Mouse (Mus musculus): Measurements from ENCODE around the gene Gstm5. TPM values are rescaled to one million over a fixed set of nuclear protein-coding genes. Genes with fewer than 3 reads are reported as not detected.

Gstm5 gene
- polyA plus RNA-seq (2015; fragmentation: Nextera tagmentation; extraction: Ambion mirVana): 225 and 239 TPM in 2 replicates

DNA sequence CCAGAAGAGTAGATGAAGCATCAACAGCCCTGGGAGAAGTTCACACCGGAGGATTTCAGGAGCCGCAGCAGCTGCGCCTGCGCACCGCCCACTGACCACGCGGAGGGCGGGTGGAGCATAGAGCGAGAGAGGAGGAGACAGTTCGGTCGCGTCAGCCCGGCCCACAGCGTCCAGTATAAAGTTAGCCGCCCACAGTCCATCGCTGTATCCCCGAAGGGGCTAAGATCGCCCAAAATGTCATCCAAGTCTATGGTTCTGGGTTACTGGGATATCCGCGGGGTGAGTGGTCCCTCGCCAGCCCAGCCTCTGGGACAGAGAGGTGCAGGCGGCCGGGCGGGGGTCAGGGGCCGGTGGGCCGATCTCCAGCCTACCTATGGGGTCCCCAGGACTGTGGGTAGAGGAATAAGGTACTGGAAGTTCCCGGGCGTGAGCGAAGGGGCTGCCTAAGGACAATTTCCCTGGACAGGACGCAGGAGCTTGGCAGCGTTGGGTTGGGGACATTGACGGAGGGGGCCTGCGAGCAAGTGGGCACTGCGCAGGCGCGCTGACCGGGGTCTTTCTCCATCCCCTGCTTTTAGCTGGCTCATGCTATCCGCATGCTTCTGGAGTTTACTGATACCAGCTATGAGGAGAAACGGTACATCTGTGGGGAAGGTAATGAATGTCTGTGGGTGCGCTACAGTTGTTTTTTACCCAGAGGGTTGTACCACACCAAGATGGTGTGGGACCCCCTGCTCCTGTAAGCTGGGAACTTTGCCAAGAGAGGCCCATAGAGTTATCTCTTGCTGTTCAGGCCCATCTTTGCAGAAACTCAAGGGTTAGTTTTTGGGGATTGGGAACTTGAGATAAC is at the start of gene Gstm5:
TSS of gene Gstm5 (plus strand) at position 102 of the 850 bp plus-strand sequence.
- Histone ChIP-seq H3K9ac (ENCODE audit: low read depth, low read length) (peak within 1 kb of the TSS; percentile 91), H3K4me2 (ENCODE audit: low read length) (peak within 1 kb of the TSS; percentile 81), H3K36me3 (ENCODE audit: control insufficient read depth, insufficient read depth, low read length) (peaks cover 16% of the 10 kb centered on the region), H3K4me1 (ENCODE audit: control insufficient read depth, insufficient read depth, low read length) (peaks cover 7% of the 10 kb centered on the region), H3K9me3 (replicated peaks; ENCODE audit: control insufficient read depth, low read length, poor library complexity, severe bottlenecking) (no peaks in the 10 kb centered on the region), H3K27me3 (ENCODE audit: control insufficient read depth, insufficient read depth, low read depth, low read length) (no peaks in the 10 kb centered on the region), H3K27ac (ENCODE audit: low read length) (peak within 1 kb of the TSS; percentile 85), H3K4me3 (ENCODE audit: low read depth, low read length) (peak within 1 kb of the TSS; percentile 87)
- ATAC-seq: peak; percentile 97
- WGBS: 4% methylated on average over 40 of the region's 40 CpGs

DNA sequence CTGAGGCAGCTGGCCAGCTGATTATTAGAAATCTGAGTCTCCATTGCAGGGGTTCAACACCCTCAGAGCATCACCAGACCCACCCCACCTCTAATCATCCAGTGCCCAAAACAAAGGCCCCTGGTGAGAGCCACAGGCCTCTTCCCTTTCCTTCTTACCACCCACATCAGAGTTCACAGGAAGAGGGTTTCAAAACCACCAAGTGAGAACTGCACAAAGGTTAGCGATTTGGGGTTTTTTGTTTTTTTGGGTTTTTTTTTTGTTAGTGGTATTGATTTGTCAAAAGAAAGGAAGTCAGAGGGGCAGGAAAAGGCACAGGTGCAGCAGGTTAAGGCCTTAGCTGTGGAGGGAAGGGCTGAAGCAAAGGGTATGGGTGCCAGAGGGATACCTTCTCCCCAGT is 49.4 kb upstream of the Gstm5 start:
- Histone ChIP-seq H3K27ac (ENCODE audit: low read length) (no peak overlapping the region), H3K36me3 (ENCODE audit: control insufficient read depth, insufficient read depth, low read length) (no peaks in the 10 kb centered on the region)

DNA sequence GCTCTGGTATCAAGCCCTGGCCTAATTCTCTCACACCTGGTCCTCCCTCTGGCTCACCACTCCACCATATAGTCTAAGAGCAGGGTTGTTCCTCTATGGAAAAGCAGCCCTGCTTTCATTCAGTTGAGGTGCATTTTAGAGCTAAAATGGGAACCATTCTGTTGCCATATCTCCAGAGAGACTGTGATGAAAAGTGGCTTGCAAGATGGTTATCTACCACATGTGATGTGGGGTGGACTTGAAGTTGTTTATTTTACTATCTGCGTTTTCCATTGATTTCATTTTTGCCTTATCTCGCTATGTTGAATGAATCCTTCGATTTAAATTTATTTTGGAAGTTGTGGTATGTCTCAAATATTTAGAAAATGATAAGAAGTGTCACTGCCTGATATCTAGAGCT is 48.8 kb upstream of the Gstm5 start:
- Histone ChIP-seq H3K4me2 (ENCODE audit: low read length) (no peak overlapping the region), H3K27me3 (ENCODE audit: control insufficient read depth, insufficient read depth, low read depth, low read length) (no peaks in the 10 kb centered on the region), H3K27ac (ENCODE audit: low read length) (no peak overlapping the region), H3K36me3 (ENCODE audit: control insufficient read depth, insufficient read depth, low read length) (no peaks in the 10 kb centered on the region), H3K9me3 (replicated peaks; ENCODE audit: control insufficient read depth, low read length, poor library complexity, severe bottlenecking) (no peaks in the 10 kb centered on the region), H3K4me3 (ENCODE audit: low read depth, low read length) (no peak overlapping the region), H3K9ac (ENCODE audit: low read depth, low read length) (no peak overlapping the region), H3K4me1 (ENCODE audit: control insufficient read depth, insufficient read depth, low read length) (peaks cover 24% of the 10 kb centered on the region)
- WGBS: 90% methylated on average over 3 of the region's 3 CpGs
- no peak for ATAC-seq

More for the DNA sequence above, 49.4 kb upstream of the Gstm5 start:
- no peaks in the 10 kb centered on the region for H3K27me3 ChIP-seq (ENCODE audit: control insufficient read depth, insufficient read depth, low read depth, low read length)
- H3K4me1 ChIP-seq (ENCODE audit: control insufficient read depth, insufficient read depth, low read length): peaks cover 24% of the 10 kb centered on the region
- H3K9me3 ChIP-seq (replicated peaks; ENCODE audit: control insufficient read depth, low read length, poor library complexity, severe bottlenecking): no peaks in the 10 kb centered on the region
- ATAC-seq: no peak
- no peak overlapping the region for H3K4me3 ChIP-seq (ENCODE audit: low read depth, low read length)
- no peak overlapping the region for H3K4me2 ChIP-seq (ENCODE audit: low read length)
- H3K9ac ChIP-seq (ENCODE audit: low read depth, low read length): no peak overlapping the region
- WGBS: 77% methylated on average over 1 of the region's 1 CpGs

DNA sequence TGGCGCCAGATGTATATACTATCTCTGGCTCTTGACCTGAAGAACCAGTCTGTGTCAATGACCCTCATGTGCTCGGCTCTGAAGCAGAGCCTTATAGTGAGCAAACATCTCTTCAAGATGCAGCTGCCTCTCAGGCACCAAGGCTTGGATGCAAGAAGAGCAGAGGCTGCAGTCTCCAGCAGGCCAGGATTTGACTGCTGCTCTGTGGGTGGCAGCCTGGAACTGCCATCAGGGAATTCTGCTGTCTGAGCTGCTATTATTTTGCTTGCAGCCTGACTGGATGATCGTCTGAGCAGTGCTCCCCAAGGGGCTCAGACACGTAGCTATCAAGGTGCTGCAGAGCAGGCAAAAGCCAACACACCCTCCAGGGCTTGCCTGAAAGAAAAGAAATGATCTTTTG is 47.5 kb upstream of the Gstm5 start:
- no peaks in the 10 kb centered on the region for H3K9me3 ChIP-seq (replicated peaks; ENCODE audit: control insufficient read depth, low read length, poor library complexity, severe bottlenecking)
- no peak overlapping the region for H3K9ac ChIP-seq (ENCODE audit: low read depth, low read length)
- H3K4me1 ChIP-seq (ENCODE audit: control insufficient read depth, insufficient read depth, low read length): peaks cover 24% of the 10 kb centered on the region
- no peak overlapping the region for H3K27ac ChIP-seq (ENCODE audit: low read length)
- no peaks in the 10 kb centered on the region for H3K36me3 ChIP-seq (ENCODE audit: control insufficient read depth, insufficient read depth, low read length)
- ATAC-seq: no peak
- no peak overlapping the region for H3K4me3 ChIP-seq (ENCODE audit: low read depth, low read length)
- WGBS: 39% methylated on average over 4 of the region's 4 CpGs
- no peak overlapping the region for H3K4me2 ChIP-seq (ENCODE audit: low read length)
- no peaks in the 10 kb centered on the region for H3K27me3 ChIP-seq (ENCODE audit: control insufficient read depth, insufficient read depth, low read depth, low read length)

DNA sequence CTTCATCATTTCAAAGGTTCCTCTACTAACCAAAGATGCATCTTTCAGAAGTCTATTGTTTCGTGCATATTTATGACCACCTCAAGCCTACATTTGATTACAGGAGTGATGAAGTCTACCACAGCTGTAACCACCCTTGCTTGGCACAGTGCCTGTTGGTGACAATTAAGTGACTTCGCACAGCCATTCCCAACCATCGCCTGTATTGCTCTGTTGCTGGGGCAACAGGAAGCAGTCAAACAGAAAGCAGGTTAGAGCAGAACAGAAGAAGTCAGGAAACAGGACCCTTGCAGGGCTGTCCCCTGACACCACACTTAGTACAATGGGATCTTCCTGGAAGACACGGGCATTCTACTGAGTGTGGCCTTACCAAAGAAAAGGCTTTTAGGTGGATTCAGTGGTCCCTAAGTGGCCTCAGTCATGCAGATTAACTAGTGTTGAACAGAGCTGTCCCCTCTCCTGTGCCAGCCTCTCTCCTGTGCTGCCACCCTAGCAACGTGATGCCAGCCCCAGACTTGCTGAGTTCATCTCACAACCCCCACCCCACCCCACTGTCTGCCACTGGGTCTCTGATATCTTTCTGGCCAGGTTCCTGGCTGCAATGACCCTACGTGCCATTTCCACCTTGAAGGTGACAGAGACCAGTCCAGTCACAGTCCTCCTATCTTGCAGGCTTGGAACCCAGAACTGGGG is 46.5 kb upstream of the Gstm5 start:
- Histone ChIP-seq H3K4me2 (ENCODE audit: low read length) (no peak overlapping the region), H3K9ac (ENCODE audit: low read depth, low read length) (no peak overlapping the region), H3K36me3 (ENCODE audit: control insufficient read depth, insufficient read depth, low read length) (no peaks in the 10 kb centered on the region), H3K9me3 (replicated peaks; ENCODE audit: control insufficient read depth, low read length, poor library complexity, severe bottlenecking) (no peaks in the 10 kb centered on the region), H3K4me1 (ENCODE audit: control insufficient read depth, insufficient read depth, low read length) (peaks cover 22% of the 10 kb centered on the region), H3K27me3 (ENCODE audit: control insufficient read depth, insufficient read depth, low read depth, low read length) (no peaks in the 10 kb centered on the region), H3K4me3 (ENCODE audit: low read depth, low read length) (no peak overlapping the region), H3K27ac (ENCODE audit: low read length) (no peak overlapping the region)
- 53% methylated on average over 6 of the region's 6 CpGs for WGBS
- ATAC-seq: no peak

DNA sequence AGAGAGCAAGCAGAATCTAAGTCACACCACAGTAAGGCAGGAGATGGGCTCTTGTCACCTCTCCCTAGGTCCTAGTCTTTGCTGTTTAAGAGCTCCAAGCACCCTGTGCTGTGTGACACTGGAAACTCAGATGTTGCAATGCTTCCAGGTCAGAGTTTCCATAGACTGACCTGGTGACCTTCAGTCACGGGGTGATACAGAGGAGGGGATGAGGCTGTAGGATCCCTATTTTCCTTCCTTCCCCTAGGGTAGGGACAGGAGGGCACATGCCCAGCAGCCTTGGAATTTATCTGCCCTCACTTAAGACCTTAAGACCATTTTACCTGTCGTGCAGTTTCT is 46.0 kb upstream of the Gstm5 start:
- ATAC-seq: no peak
- H3K4me2 ChIP-seq (ENCODE audit: low read length): no peak overlapping the region
- H3K4me1 ChIP-seq (ENCODE audit: control insufficient read depth, insufficient read depth, low read length): peaks cover 21% of the 10 kb centered on the region
- H3K27ac ChIP-seq (ENCODE audit: low read length): no peak overlapping the region
- H3K27me3 ChIP-seq (ENCODE audit: control insufficient read depth, insufficient read depth, low read depth, low read length): no peaks in the 10 kb centered on the region
- H3K9me3 ChIP-seq (replicated peaks; ENCODE audit: control insufficient read depth, low read length, poor library complexity, severe bottlenecking): no peaks in the 10 kb centered on the region
- no peak overlapping the region for H3K9ac ChIP-seq (ENCODE audit: low read depth, low read length)
- no peaks in the 10 kb centered on the region for H3K36me3 ChIP-seq (ENCODE audit: control insufficient read depth, insufficient read depth, low read length)
- no peak overlapping the region for H3K4me3 ChIP-seq (ENCODE audit: low read depth, low read length)
- 88% methylated on average over 2 of the region's 2 CpGs for WGBS

DNA sequence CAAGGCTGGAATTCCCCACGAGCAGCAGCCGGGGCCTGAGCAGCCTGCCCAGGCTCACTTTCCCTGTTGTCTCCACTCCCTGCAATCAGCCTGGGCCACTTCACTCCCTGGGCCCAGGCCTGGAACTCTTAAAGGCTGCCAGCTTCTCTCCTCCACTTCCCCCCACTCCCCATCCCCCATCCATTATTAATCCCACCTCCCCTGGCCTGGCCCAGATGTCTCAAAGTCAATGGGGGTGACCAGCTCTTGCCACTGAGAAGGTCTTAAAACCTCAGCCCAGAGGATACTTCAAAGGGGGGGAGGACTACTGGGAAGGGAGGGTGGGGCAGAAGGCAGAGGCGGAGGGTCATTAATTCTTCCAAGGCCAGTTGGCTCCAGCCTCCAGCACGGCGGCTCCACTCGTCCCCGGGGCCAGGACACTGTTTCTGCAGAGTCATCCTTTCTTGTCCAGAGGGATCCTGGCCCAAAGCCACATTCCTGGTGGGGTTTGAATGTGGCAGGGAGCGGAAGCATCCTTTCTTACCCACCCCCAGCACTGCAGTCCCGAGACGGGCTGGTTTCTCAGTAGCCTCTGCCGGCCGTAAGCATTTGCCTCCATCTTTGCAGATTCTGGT is 45.1 kb upstream of the Gstm5 start:
- Histone ChIP-seq H3K4me1 (ENCODE audit: control insufficient read depth, insufficient read depth, low read length) (peaks cover 21% of the 10 kb centered on the region), H3K9me3 (replicated peaks; ENCODE audit: control insufficient read depth, low read length, poor library complexity, severe bottlenecking) (no peaks in the 10 kb centered on the region), H3K27me3 (ENCODE audit: control insufficient read depth, insufficient read depth, low read depth, low read length) (no peaks in the 10 kb centered on the region), H3K36me3 (ENCODE audit: control insufficient read depth, insufficient read depth, low read length) (no peaks in the 10 kb centered on the region), H3K27ac (ENCODE audit: low read length) (no peak overlapping the region), H3K4me2 (ENCODE audit: low read length) (0 out of 2 replicates have a peak overlapping the region, but pooled peaks have one; percentile 8), H3K9ac (ENCODE audit: low read depth, low read length) (0 out of 2 replicates have a peak overlapping the region, but pooled peaks have one; percentile 20), H3K4me3 (ENCODE audit: low read depth, low read length) (no peak overlapping the region)
- no peak; the same call in 1 of the 2 replicates for ATAC-seq
- 15% methylated on average over 12 of the region's 12 CpGs for WGBS

DNA sequence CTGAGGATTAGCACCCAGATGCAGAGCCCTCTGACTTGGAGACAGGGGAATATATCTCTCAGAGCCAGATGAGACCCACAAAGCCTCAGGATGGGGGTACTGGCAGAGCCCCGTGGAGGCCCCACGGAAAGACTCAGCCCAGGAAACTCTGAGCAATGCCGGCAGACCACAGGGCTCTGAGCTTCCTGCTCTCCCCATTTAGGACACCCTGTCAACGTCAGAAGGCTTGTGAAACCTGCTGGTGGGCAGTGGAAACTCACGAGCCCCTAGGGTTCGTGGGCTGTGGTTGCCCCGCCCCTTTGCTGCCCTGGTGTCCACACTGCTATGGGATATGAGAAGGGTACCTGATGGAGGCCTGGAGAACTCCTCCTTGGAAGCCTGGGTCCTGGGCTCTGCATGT is 42.8 kb upstream of the Gstm5 start:
- H3K9ac ChIP-seq (ENCODE audit: low read depth, low read length): no peak overlapping the region
- H3K36me3 ChIP-seq (ENCODE audit: control insufficient read depth, insufficient read depth, low read length): no peaks in the 10 kb centered on the region
- H3K4me2 ChIP-seq (ENCODE audit: low read length): no peak overlapping the region
- H3K27me3 ChIP-seq (ENCODE audit: control insufficient read depth, insufficient read depth, low read depth, low read length): no peaks in the 10 kb centered on the region
- H3K4me1 ChIP-seq (ENCODE audit: control insufficient read depth, insufficient read depth, low read length): peaks cover 21% of the 10 kb centered on the region
- no peak for ATAC-seq
- WGBS: 67% methylated on average over 7 of the region's 7 CpGs
- H3K27ac ChIP-seq (ENCODE audit: low read length): no peak overlapping the region
- H3K9me3 ChIP-seq (replicated peaks; ENCODE audit: control insufficient read depth, low read length, poor library complexity, severe bottlenecking): no peaks in the 10 kb centered on the region
- H3K4me3 ChIP-seq (ENCODE audit: low read depth, low read length): no peak overlapping the region
